Mouse (Mus musculus) midbrain, embryonic 12.5 days (tissue): ENCODE measurements around the gene Gm9964. TPM values are rescaled to one million over a fixed set of nuclear protein-coding genes. Genes with fewer than 3 reads are reported as not detected.

ENCODE experiments used
- ATAC-seq: fragments of 200-750 bp; cut with Nextera tagmentation; 2 replicates; pipeline ENCODE4 v1.8.0; 2017; ENCODE audit warnings: low read depth, moderate TSS enrichment, moderate library complexity; ENCODE audit not compliant: low FRiP score
- H3K27ac ChIP-seq: fragments of 300-500 bp; sonication (generic); replicated peaks from 2 replicates; pipeline ENCODE4 v1.5.1; 2016; ENCODE audit warnings: mild to moderate bottlenecking
- H3K27me3 ChIP-seq: fragments of 300-500 bp; sonication (generic); 2 replicates; pipeline ENCODE4 v1.6.1; 2016; ENCODE audit warnings: mild to moderate bottlenecking
- H3K36me3 ChIP-seq: fragments of 300-500 bp; sonication (generic); 2 replicates; pipeline ENCODE4 v1.6.1; 2016
- H3K4me1 ChIP-seq: fragments of 300-500 bp; sonication (generic); 2 replicates; pipeline ENCODE4 v1.6.1; 2016
- H3K4me2 ChIP-seq: fragments of 300-500 bp; sonication (generic); replicated peaks from 2 replicates; pipeline ENCODE4 v1.6.1; 2016; ENCODE audit warnings: mild to moderate bottlenecking, moderate library complexity
- H3K4me3 ChIP-seq: fragments of 300-500 bp; sonication (generic); 2 replicates; pipeline ENCODE4 v1.5.1; 2016; ENCODE audit warnings: mild to moderate bottlenecking
- H3K9ac ChIP-seq: fragments of 300-500 bp; sonication (generic); replicated peaks from 2 replicates; pipeline ENCODE4 v1.6.1; 2016; ENCODE audit warnings: mild to moderate bottlenecking, moderate library complexity
- H3K9me3 ChIP-seq: fragments of 300-500 bp; sonication (generic); 2 replicates; pipeline ENCODE4 v1.6.1; 2016; ENCODE audit warnings: mild to moderate bottlenecking
- WGBS: fragments of 180-500 bp; shearing (Covaris S2); methylation state at CpG from one replicate; pipeline ENCODE4 v1.1.7; 2016; 5-methylcytosine and 5-hydroxymethylcytosine counted together
- polyA plus RNA-seq: library from polyadenylated mRNA; unstranded; fragments of >200 nt; fragmentation: Nextera tagmentation; extraction: Ambion mirVana; gene quantifications from 2 replicates; pipeline ENCODE4 v1.2.1, GENCODE M21; 2016

Gm9964 gene
- polyA plus RNA-seq = not detected in 2 replicates

GRCm38 (mm10) chr11:79296856-79297491, at the start of gene Gm9964:
TSS of gene Gm9964 (minus strand) at chr11:79296906.
- ATAC-seq = no peak
- no peaks in the 10 kb centered on the region for H3K4me1 ChIP-seq
- WGBS = 92% methylated on average over 5 of the region's 5 CpGs
- H3K4me2 ChIP-seq = no peak within 1 kb of the TSS
- no peaks in the 10 kb centered on the region for H3K9me3 ChIP-seq
- no peak within 1 kb of the TSS for H3K9ac ChIP-seq
- H3K4me3 ChIP-seq = no peak within 1 kb of the TSS
- no peak within 1 kb of the TSS for H3K27ac ChIP-seq
- no peaks in the 10 kb centered on the region for H3K36me3 ChIP-seq
- no peaks in the 10 kb centered on the region for H3K27me3 ChIP-seq

- Histone ChIP-seq H3K9ac (peak overlapping the region; percentile 100), H3K27me3 (0 out of 2 replicates have a peak, but pooled peaks cover 5% of the 10 kb centered on the region), H3K9me3 (no peaks in the 10 kb centered on the region), H3K27ac (peak overlapping the region; percentile 94), H3K36me3 (peaks cover 7% of the 10 kb centered on the region; the same call in 1 of the 2 replicates), H3K4me3 (peak overlapping the region; percentile 99), H3K4me1 (peaks cover 21% of the 10 kb centered on the region), H3K4me2 (peak overlapping the region; percentile 90)
- ATAC-seq = peak; percentile 80
- WGBS = under 1% methylated on average over 17 of the region's 63 CpGs
These were observed 43.4 kb upstream of the Gm9964 start for GRCm38 (mm10) chr11:79339808-79340781.

- 0% methylated on average over 45 of the region's 49 CpGs for WGBS
- peak within 1 kb of the TSS; percentile 99 for H3K4me3 ChIP-seq
These were observed 42.6 kb upstream of the Gm9964 start, which contains the start of gene Nf1 for GRCm38 (mm10) chr11:79339234-79339807. TSS of gene Nf1 (plus strand) at chr11:79339693.

GRCm38 (mm10) chr11:79338621-79339020, 41.9 kb upstream of the Gm9964 start:
- no peaks in the 10 kb centered on the region for H3K9me3 ChIP-seq
- H3K4me1 ChIP-seq = peaks cover 21% of the 10 kb centered on the region
- H3K36me3 ChIP-seq = peaks cover 7% of the 10 kb centered on the region; the same call in 1 of the 2 replicates
- H3K4me2 ChIP-seq = peak overlapping the region; percentile 66
- WGBS = 54% methylated on average over 4 of the region's 4 CpGs
- no peak overlapping the region; the same call in 1 of the 2 replicates for H3K27ac ChIP-seq
- H3K27me3 ChIP-seq = 0 out of 2 replicates have a peak, but pooled peaks cover 5% of the 10 kb centered on the region
- peak overlapping the region; percentile 99 for H3K4me3 ChIP-seq
- no peak for ATAC-seq
- peak overlapping the region; percentile 100; the same call in 1 of the 2 replicates for H3K9ac ChIP-seq

More at GRCm38 (mm10) chr11:79339234-79339807, 42.6 kb upstream of the Gm9964 start, which contains the start of gene Nf1:
- 0 out of 2 replicates have a peak, but pooled peaks cover 5% of the 10 kb centered on the region for H3K27me3 ChIP-seq
- peak within 1 kb of the TSS; percentile 94 for H3K27ac ChIP-seq
- peaks cover 21% of the 10 kb centered on the region for H3K4me1 ChIP-seq
- ATAC-seq = peak; percentile 93
- H3K4me2 ChIP-seq = peak within 1 kb of the TSS; percentile 90
- peaks cover 7% of the 10 kb centered on the region; the same call in 1 of the 2 replicates for H3K36me3 ChIP-seq
- H3K9me3 ChIP-seq = no peaks in the 10 kb centered on the region
- H3K9ac ChIP-seq = peak within 1 kb of the TSS; percentile 100

GRCm38 (mm10) chr11:79336722-79337267, 40.1 kb upstream of the Gm9964 start:
- ATAC-seq = no peak
- Histone ChIP-seq H3K4me1 (peaks cover 21% of the 10 kb centered on the region), H3K9me3 (no peaks in the 10 kb centered on the region), H3K4me3 (no peak overlapping the region), H3K9ac (no peak overlapping the region), H3K36me3 (no peaks in the 10 kb centered on the region), H3K27me3 (0 out of 2 replicates have a peak, but pooled peaks cover 5% of the 10 kb centered on the region), H3K27ac (no peak overlapping the region), H3K4me2 (no peak overlapping the region)
- WGBS = 92% methylated on average over 5 of the region's 5 CpGs

DNA sequence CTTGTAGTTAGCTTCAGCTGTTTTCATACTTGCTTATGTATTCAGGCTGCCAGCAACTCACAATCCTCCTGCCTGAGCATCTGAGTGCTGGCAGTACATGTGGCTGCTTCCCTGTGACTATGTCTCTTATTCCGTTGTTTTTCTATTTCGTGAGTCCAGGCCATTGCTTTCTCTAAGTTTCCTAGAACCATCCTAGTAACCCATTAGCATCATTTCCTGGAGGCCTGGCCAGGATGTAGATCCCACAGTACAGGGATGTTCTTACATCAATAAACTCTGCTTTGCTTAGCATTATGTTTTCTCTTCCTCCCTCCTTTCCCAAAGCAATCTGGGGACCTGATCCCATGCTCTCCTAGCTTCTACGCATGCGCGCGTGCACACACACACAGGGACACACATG, 38.4 kb upstream of the Gm9964 start:
- Histone ChIP-seq H3K36me3 (no peaks in the 10 kb centered on the region), H3K27me3 (0 out of 2 replicates have a peak, but pooled peaks cover 5% of the 10 kb centered on the region), H3K4me2 (no peak overlapping the region), H3K4me1 (peaks cover 6% of the 10 kb centered on the region; the same call in 1 of the 2 replicates), H3K9me3 (no peaks in the 10 kb centered on the region), H3K9ac (no peak overlapping the region), H3K4me3 (no peak overlapping the region), H3K27ac (no peak overlapping the region)
- no peak for ATAC-seq
- 94% methylated on average over 6 of the region's 6 CpGs for WGBS

DNA sequence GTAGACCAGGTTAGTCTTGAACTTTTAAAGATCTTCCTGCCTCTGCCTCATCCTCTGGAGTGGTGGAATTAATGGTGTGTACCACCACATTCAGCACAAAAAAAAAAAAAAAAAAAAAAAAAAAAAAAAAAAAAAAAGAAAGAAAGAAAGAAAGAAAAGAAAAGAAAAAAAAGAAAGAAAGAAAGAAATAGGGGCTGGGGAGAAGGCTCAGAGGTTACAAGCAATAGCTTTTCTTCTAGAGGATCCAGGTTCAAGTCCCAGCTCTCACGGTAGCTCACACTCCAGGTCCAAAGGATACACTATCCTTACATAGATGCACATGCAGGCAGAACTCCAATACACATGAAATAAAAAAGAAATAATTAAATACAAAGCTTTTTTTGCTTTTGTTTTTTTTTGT, 32.9 kb upstream of the Gm9964 start:
- Histone ChIP-seq H3K4me3 (no peak overlapping the region), H3K4me2 (no peak overlapping the region), H3K36me3 (no peaks in the 10 kb centered on the region), H3K27ac (no peak overlapping the region), H3K9ac (no peak overlapping the region), H3K9me3 (no peaks in the 10 kb centered on the region), H3K27me3 (no peaks in the 10 kb centered on the region), H3K4me1 (peaks cover 5% of the 10 kb centered on the region; the same call in 1 of the 2 replicates)
- no peak for ATAC-seq
- WGBS = 94% methylated on average over 1 of the region's 1 CpGs

GRCm38 (mm10) chr11:79328060-79328459, 31.4 kb upstream of the Gm9964 start:
- no peak overlapping the region for H3K9ac ChIP-seq
- no peak overlapping the region for H3K4me3 ChIP-seq
- peaks cover 5% of the 10 kb centered on the region; the same call in 1 of the 2 replicates for H3K4me1 ChIP-seq
- no peak for ATAC-seq
- no peaks in the 10 kb centered on the region for H3K27me3 ChIP-seq
- no peaks in the 10 kb centered on the region for H3K9me3 ChIP-seq
- no peaks in the 10 kb centered on the region for H3K36me3 ChIP-seq
- WGBS = 98% methylated on average over 4 of the region's 4 CpGs
- H3K4me2 ChIP-seq = no peak overlapping the region
- H3K27ac ChIP-seq = no peak overlapping the region

DNA sequence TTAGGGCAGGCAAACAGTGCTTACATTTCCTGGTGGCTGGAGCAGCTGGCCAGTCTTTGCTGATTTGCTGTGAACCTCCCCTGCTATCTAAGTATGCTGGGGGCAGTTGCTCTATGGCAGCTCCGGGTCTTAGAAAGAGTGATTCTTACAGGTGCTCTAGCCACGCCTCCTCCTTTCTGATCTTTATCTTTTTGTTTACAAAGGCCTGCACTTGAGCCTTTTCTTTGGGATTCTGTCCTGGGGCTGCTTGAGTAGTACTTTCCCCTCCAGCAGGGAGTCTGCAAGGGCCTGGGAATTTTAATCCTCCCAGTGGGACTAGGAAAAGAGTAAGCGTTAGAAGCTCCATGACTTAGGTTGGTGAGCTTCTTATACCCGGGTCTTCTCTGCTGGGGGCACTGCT, 30.4 kb upstream of the Gm9964 start:
- WGBS = 18% methylated on average over 4 of the region's 4 CpGs
- no peak overlapping the region for H3K9ac ChIP-seq

GRCm38 (mm10) chr11:79325663-79326062, 29.0 kb upstream of the Gm9964 start:
- no peak overlapping the region for H3K4me3 ChIP-seq
- H3K9me3 ChIP-seq = no peaks in the 10 kb centered on the region
- H3K36me3 ChIP-seq = no peaks in the 10 kb centered on the region
- no peak overlapping the region for H3K4me2 ChIP-seq
- H3K27me3 ChIP-seq = no peaks in the 10 kb centered on the region
- ATAC-seq = no peak
- peaks cover 5% of the 10 kb centered on the region; the same call in 1 of the 2 replicates for H3K4me1 ChIP-seq
- 90% methylated on average over 8 of the region's 8 CpGs for WGBS
- no peak overlapping the region for H3K9ac ChIP-seq
- H3K27ac ChIP-seq = no peak overlapping the region

More for the DNA sequence above, 30.4 kb upstream of the Gm9964 start:
- ATAC-seq = no peak
- Histone ChIP-seq H3K36me3 (no peaks in the 10 kb centered on the region), H3K27ac (no peak overlapping the region), H3K27me3 (no peaks in the 10 kb centered on the region), H3K4me1 (peaks cover 5% of the 10 kb centered on the region; the same call in 1 of the 2 replicates), H3K4me3 (no peak overlapping the region), H3K4me2 (no peak overlapping the region), H3K9me3 (no peaks in the 10 kb centered on the region)

DNA sequence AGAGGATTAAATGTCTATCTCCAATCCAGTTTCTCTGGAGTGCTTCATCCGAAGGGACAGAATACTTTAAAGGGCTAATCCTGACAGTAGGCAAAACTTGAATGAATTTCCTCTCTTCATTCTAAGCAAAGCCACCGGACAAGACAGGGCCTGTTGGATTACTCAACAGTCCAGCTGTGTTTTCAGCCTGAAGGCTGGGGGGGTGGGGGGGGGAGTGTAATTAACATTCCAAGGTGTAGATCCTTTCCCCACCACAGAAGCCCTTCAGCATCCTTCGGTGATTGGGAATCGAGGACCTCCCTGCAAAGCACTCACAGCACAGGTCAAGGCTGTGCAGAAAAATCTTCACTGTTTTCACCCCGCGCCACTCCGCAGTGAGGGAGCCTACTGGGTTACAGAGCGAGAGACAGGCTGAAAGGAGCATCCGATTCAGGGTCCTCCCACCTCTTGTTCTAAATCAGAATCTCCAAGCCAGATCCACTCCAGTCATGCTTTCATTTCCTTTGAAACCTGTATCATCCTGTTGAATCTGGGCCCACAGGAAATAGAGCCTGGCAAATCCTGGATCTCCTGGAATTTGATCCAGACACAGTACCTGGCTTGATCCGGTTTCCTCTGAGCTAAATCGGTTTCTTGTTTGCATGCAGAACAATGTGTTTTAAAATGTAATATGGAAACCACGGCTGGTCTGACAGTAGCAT, 27.4 kb upstream of the Gm9964 start:
- H3K4me1 ChIP-seq = peaks cover 5% of the 10 kb centered on the region; the same call in 1 of the 2 replicates

More for the DNA sequence above, 27.4 kb upstream of the Gm9964 start:
- Histone ChIP-seq H3K4me2 (no peak overlapping the region), H3K9ac (no peak overlapping the region), H3K27me3 (no peaks in the 10 kb centered on the region), H3K4me3 (no peak overlapping the region), H3K36me3 (no peaks in the 10 kb centered on the region), H3K27ac (no peak overlapping the region), H3K9me3 (no peaks in the 10 kb centered on the region)
- 58% methylated on average over 12 of the region's 12 CpGs for WGBS
- ATAC-seq = no peak
